Mouse (Mus musculus) heart, embryonic 16.5 days (tissue): ENCODE data around the gene Dnajb5. TPM values are rescaled to one million over a fixed set of nuclear protein-coding genes. Genes with fewer than 3 reads are reported as not detected.
"Not testable (repeated sequence)": the region's sequence is repeated elsewhere in the genome, so short reads cannot be mapped to it uniquely, and the experiment has no call there.

Experiments used
- ATAC-seq: fragments of 200-750 bp; cut with Nextera tagmentation; replicated peaks from 2 replicates; pipeline ENCODE4 v1.8.0; 2017; ENCODE audit warnings: moderate number of reproducible peaks; ENCODE audit not compliant: insufficient read depth, low FRiP score; ENCODE audit errors: extremely low read depth
- H3K27ac ChIP-seq: fragments of 300-500 bp; sonication (generic); 2 replicates; pipeline ENCODE4 v1.5.1; 2014; ENCODE audit warnings: mild to moderate bottlenecking, low read length, control low read depth, moderate library complexity
- H3K27me3 ChIP-seq: fragments of 300-500 bp; sonication (generic); 2 replicates; pipeline ENCODE4 v1.6.1; 2014; ENCODE audit warnings: low read length, mixed read lengths; ENCODE audit not compliant: control insufficient read depth, insufficient read depth
- H3K36me3 ChIP-seq: fragments of 300-500 bp; sonication (generic); 2 replicates; pipeline ENCODE4 v1.6.1; 2014; ENCODE audit not compliant: control insufficient read depth, insufficient read depth
- H3K4me1 ChIP-seq: fragments of 300-500 bp; sonication (generic); 2 replicates; pipeline ENCODE4 v1.6.1; 2014; ENCODE audit warnings: low read length, mixed read lengths; ENCODE audit not compliant: control insufficient read depth, insufficient read depth
- H3K4me2 ChIP-seq: fragments of 300-500 bp; sonication (generic); 2 replicates; pipeline ENCODE4 v1.6.1; 2014; ENCODE audit warnings: low read depth, mild to moderate bottlenecking, control low read depth, low read length
- H3K4me3 ChIP-seq: fragments of 300-500 bp; sonication (generic); 2 replicates; pipeline ENCODE4 v1.5.1; 2014; ENCODE audit warnings: mild to moderate bottlenecking, control low read depth, low read length
- H3K9ac ChIP-seq: fragments of 300-500 bp; sonication (generic); 2 replicates; pipeline ENCODE4 v1.6.1; 2014; ENCODE audit warnings: low read length, control low read depth
- H3K9me3 ChIP-seq: fragments of 300-500 bp; sonication (generic); replicated peaks from 2 replicates; pipeline ENCODE4 v1.6.1; 2016; ENCODE audit warnings: low read length; ENCODE audit not compliant: control insufficient read depth
- WGBS: fragments of 180-500 bp; shearing (Covaris S2); extraction: QIAGEN DNeasy Blood & Tissue Kit; methylation state at CpG from one replicate; pipeline ENCODE4 v1.1.7; 2014; 5-methylcytosine and 5-hydroxymethylcytosine counted together
- polyA plus RNA-seq: library from polyadenylated mRNA; unstranded; fragments of >200 nt; fragmentation: Nextera tagmentation; extraction: Ambion mirVana; gene quantifications from 2 replicates; pipeline ENCODE4 v1.2.1, GENCODE M21; 2015

The Dnajb5 gene
- polyA plus RNA-seq, 1 experiment from 2014 or later, result 17.2 TPM

- no peaks in the 10 kb centered on the region; the same call in 1 of the 2 replicates for H3K36me3 ChIP-seq
- no peak for ATAC-seq
- no peaks in the 10 kb centered on the region for H3K9me3 ChIP-seq
- 71% methylated on average over 4 of the region's 4 CpGs for WGBS
- no peaks in the 10 kb centered on the region for H3K27me3 ChIP-seq
- no peak overlapping the region for H3K4me2 ChIP-seq
- H3K27ac ChIP-seq, result no peak overlapping the region
- peaks cover 8% of the 10 kb centered on the region; the same call in 1 of the 2 replicates for H3K4me1 ChIP-seq
- H3K9ac ChIP-seq, result no peak overlapping the region
- H3K4me3 ChIP-seq, result no peak overlapping the region
These were observed 23.3 kb downstream of the Dnajb5 start for GRCm38 (mm10) chr4:42972952-42973351.

GRCm38 (mm10) chr4:42973868-42974267 is 24.3 kb downstream of the Dnajb5 start:
- no peak for ATAC-seq
- Histone ChIP-seq H3K36me3 (peaks cover 8% of the 10 kb centered on the region), H3K9me3 (no peaks in the 10 kb centered on the region), H3K4me2 (no peak overlapping the region), H3K4me3 (no peak overlapping the region), H3K9ac (no peak overlapping the region), H3K27me3 (no peaks in the 10 kb centered on the region), H3K27ac (no peak overlapping the region), H3K4me1 (peaks cover 8% of the 10 kb centered on the region; the same call in 1 of the 2 replicates)
- 45% methylated on average over 5 of the region's 5 CpGs for WGBS

GRCm38 (mm10) chr4:42978062-42978461 is 28.4 kb downstream of the Dnajb5 start:
- peaks cover 29% of the 10 kb centered on the region for H3K36me3 ChIP-seq
- H3K27me3 ChIP-seq, result no peaks in the 10 kb centered on the region
- no peak overlapping the region for H3K4me2 ChIP-seq

GRCm38 (mm10) chr4:42980467-42980866 is 30.9 kb downstream of the Dnajb5 start:
- 90% methylated on average over 7 of the region's 8 CpGs for whole genome bisulfite sequencing
- not testable (repeated sequence) for H3K9me3 ChIP-seq, H3K27me3 ChIP-seq, H3K9ac ChIP-seq, H3K27ac ChIP-seq, H3K4me1 ChIP-seq, H3K4me2 ChIP-seq, H3K4me3 ChIP-seq, ATAC-seq
- H3K36me3 ChIP-seq, result peaks cover 53% of the 10 kb centered on the region

More at GRCm38 (mm10) chr4:42978062-42978461, 28.4 kb downstream of the Dnajb5 start:
- H3K9me3 ChIP-seq, result no peaks in the 10 kb centered on the region
- WGBS, result 91% methylated on average over 4 of the region's 4 CpGs
- H3K4me3 ChIP-seq, result no peak overlapping the region
- ATAC-seq, result no peak
- H3K4me1 ChIP-seq, result peaks cover 8% of the 10 kb centered on the region; the same call in 1 of the 2 replicates
- no peak overlapping the region for H3K9ac ChIP-seq
- H3K27ac ChIP-seq, result no peak overlapping the region

- Histone ChIP-seq H3K4me1 (no peaks in the 10 kb centered on the region), H3K27ac (no peak overlapping the region), H3K27me3 (no peaks in the 10 kb centered on the region), H3K9ac (no peak overlapping the region), H3K36me3 (peaks cover 89% of the 10 kb centered on the region), H3K4me2 (no peak overlapping the region), H3K4me3 (no peak overlapping the region), H3K9me3 (no peaks in the 10 kb centered on the region)
- 88% methylated on average over 1 of the region's 1 CpGs for WGBS
- no peak for ATAC-seq
These were observed 38.7 kb downstream of the Dnajb5 start for GRCm38 (mm10) chr4:42988296-42988695.

- Histone ChIP-seq H3K27ac (peak overlapping the region; percentile 74), H3K9ac (peak overlapping the region; percentile 11)
These were observed 48.4 kb downstream of the Dnajb5 start for GRCm38 (mm10) chr4:42998022-42998421.

GRCm38 (mm10) chr4:42999451-43000140 is 50.0 kb downstream of the Dnajb5 start:
- H3K36me3 ChIP-seq, result peaks cover 13% of the 10 kb centered on the region
- ATAC-seq, result peak; percentile 82
- no peaks in the 10 kb centered on the region for H3K9me3 ChIP-seq
- H3K9ac ChIP-seq, result peak overlapping the region; percentile 100
- peak overlapping the region; percentile 94 for H3K4me2 ChIP-seq
- peak overlapping the region; percentile 100 for H3K27ac ChIP-seq
- under 1% methylated on average over 48 of the region's 51 CpGs for WGBS
- H3K27me3 ChIP-seq, result no peaks in the 10 kb centered on the region
- H3K4me3 ChIP-seq, result peak overlapping the region; percentile 94
- H3K4me1 ChIP-seq, result peaks cover 23% of the 10 kb centered on the region

More at GRCm38 (mm10) chr4:42998022-42998421, 48.4 kb downstream of the Dnajb5 start:
- peak overlapping the region; percentile 94 for H3K4me3 ChIP-seq
- H3K4me2 ChIP-seq, result peak overlapping the region; percentile 94
- WGBS, result 20% methylated on average over 2 of the region's 2 CpGs
- H3K36me3 ChIP-seq, result peaks cover 29% of the 10 kb centered on the region
- H3K4me1 ChIP-seq, result peaks cover 23% of the 10 kb centered on the region
- H3K9me3 ChIP-seq, result no peaks in the 10 kb centered on the region
- no peaks in the 10 kb centered on the region for H3K27me3 ChIP-seq
- ATAC-seq, result no peak

- not testable (repeated sequence) for H3K27me3 ChIP-seq, H3K36me3 ChIP-seq, H3K9me3 ChIP-seq
- Histone ChIP-seq H3K4me3 (peak within 1 kb of the TSS; percentile 94), H3K4me1 (peaks cover 23% of the 10 kb centered on the region), H3K4me2 (peak within 1 kb of the TSS; percentile 94), H3K27ac (peak within 1 kb of the TSS; percentile 100), H3K9ac (peak within 1 kb of the TSS; percentile 100)
- 1% methylated on average over 46 of the region's 56 CpGs for WGBS
- ATAC-seq, result peak; percentile 98
These were observed 50.8 kb downstream of the Dnajb5 start, which contains the start of gene Vcp for GRCm38 (mm10) chr4:43000141-43000986. Gene Vcp (minus strand): TSS chr4:43000507.

- Histone ChIP-seq H3K36me3 (0 out of 2 replicates have a peak, but pooled peaks cover 4% of the 10 kb centered on the region), H3K9ac (no peak overlapping the region), H3K27me3 (no peaks in the 10 kb centered on the region), H3K4me2 (no peak overlapping the region), H3K4me3 (no peak overlapping the region), H3K27ac (peak overlapping the region; percentile 88; the same call in 1 of the 2 replicates), H3K9me3 (no peaks in the 10 kb centered on the region), H3K4me1 (peaks cover 23% of the 10 kb centered on the region)
- ATAC-seq, result no peak
- 87% methylated on average over 2 of the region's 2 CpGs for WGBS
These were observed 51.7 kb downstream of the Dnajb5 start for GRCm38 (mm10) chr4:43001272-43001671.
